Mouse (Mus musculus) gastrocnemius, adult 18-20 months (tissue): ENCODE measurements around the gene Adat1. TPM values are rescaled to one million over a fixed set of nuclear protein-coding genes. Genes with fewer than 3 reads are reported as not detected.

Source experiments
- DNase-seq: peaks from one replicate; pipeline ENCODE4 v3.0.0; 2021; ENCODE audit warnings: low spot score
- total RNA-seq, 2 experiments: library from RNA; stranded (reverse); gene quantifications; 2 replicates each; pipeline ENCODE4 v1.2.3; 2021

Adat1 gene
- total RNA-seq, 2 experiments from 2014 or later = 1.6 to 2.1 TPM

DNA sequence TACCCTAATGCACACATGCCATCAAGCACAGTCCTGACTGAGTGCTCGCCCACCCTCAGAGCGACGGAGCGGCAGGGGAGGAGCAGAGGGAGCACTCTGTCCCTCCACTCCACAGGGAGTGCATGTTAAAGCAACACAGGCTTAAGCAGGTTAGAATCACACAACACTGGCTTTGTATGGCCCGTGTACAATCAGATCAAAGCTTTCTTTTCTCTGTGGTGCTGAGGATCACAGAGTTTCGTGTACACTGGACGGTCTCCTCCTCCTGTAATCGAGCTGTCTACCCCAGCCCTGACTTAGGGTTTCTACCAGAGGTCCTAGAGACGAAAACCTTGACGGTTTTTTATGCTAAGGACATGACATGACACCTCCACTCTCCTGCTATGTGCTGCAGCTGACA lies 23.6 kb downstream of the Adat1 start:
- DNase-seq = no peak

DNA sequence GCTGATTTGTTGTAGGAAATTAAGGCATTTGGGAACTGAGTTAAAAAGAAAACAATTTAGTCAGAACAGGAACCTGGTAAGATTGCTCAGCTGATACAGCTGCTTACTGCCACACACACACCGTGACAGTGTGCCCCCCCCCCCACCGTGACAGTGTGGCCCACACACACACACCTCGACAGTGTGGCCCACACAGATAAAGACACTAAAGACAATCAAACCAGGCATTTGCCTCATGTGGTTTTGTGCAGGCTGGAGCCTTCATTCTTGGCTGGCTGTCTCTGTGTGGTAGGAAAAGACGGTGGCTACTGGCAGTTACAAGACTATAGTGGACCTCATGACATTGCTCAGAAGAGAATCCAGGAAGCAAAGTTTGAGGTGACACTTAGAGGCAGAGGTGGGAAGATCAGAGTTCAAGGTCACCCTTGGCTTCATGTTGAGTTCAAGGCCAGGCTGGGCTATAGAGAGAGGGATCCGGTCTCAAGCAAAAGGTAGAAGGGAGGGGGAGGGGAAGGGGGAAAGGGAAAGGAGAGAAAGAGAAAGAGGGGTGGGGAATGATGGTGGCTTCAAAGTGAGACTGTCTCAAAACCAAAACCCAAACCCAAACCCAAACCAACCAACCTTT lies 24.7 kb downstream of the Adat1 start:
- DNase-seq = no peak

DNA sequence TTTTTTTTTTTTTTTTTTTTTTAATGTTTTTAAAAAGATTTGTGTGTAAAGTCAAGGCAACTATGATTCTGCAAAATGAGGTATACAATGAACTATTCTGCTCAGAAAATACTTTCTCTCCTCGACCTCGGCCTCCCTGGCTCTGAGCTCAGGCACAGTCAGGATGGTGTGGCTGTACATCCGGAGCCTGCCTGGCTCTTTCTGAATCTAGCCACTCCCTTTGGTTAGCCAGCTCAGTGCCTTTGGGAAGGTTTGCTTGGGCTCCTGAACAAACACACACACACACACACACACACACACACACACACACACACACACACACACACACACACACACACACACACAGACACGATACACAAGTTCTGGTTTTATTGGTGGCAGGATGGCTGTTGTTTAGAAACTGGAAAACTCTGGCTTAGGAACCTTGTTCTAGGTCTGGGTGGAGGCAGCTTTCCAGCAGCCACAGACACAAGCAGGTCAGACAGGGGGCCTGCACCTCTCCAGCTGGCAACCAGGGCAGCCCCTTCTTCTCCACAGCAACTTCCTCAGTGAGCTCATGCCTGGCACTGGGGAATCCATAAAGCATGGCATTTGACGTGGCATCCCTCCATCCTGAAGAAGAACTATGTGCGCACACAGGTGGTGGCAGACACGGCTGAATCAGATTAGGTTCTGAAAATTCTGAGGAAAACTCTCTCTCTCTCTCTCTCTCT lies 27.1 kb downstream of the Adat1 start:
- DNase-seq = no peak

DNA sequence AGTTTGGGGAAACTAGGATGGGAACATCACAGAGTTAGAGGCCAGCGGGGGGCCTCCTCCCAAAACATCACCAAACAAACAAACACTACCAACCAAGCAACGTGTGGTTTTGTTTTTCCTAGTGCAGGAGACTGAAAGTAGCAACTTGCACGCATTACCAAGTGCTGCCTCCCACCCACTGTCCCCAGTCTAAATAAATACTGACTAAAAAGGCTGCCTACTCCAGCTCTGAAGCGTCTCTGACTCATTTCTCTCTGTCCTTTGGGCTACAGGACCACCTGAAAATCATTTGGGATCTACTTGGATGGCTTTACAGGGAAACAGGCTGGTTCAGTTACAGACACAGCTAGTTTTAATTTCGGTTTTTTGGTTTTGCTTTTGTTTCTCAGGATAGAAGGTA lies 27.8 kb downstream of the Adat1 start:
- DNase-seq = no peak

DNA sequence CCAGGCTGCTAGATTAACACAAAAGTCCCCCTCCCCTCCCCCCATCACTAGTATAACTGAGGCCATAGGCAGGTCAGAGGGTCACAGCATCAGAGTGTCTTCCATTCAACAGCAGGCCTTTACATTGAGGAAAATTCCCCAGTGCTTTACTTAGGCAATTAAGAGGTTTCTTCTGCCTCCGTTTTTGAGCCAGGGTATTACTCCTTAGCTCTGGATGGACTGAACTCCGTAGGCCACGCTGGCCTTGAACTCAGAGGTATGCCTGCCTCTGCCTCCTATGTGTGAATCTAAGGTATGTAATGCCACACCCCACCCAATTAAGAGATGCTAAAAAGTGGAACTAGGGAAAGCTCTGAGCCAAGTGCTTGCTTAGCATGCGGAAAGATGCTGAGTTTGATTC lies 28.6 kb downstream of the Adat1 start:
- DNase-seq = no peak

DNA sequence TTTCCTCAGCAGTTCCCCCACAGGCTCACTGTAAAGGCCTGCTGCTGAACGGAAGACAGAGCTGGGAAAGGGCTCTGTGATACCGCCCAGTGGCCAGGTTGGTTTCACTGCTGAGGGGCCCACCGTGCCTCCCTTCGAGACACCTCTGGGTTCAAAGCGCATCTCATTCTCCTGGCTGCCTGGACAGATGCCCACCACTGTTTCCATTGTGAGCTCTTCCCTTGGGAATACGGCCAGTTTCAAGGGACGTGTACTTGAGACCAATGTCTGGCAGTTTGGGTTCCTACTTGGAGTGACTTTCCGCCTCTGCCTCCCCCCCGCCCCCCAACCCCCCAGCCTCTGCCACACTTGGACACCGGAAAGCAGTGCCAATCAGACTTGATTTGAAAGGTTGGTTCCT lies 29.0 kb downstream of the Adat1 start:
- no peak for DNase-seq

DNA sequence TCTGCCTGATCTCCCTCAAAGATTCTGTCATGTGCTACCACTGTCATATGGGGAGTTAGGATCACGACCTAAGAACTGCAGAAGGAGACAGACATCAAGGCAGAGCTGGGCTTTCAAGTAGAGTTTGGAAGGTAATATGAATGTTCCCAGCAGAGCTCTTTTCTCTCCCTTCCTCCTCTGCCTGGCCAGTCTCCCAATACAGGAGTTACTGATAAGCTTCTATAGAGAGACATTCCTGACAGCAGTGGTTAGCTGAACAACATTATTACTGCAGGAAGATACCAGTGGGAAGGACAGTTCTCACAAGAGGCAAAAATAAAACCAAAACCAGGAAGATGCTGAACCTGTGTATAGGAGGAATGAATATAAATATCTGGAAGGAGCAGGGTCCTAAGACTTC lies 29.5 kb downstream of the Adat1 start:
- DNase-seq = no peak

DNA sequence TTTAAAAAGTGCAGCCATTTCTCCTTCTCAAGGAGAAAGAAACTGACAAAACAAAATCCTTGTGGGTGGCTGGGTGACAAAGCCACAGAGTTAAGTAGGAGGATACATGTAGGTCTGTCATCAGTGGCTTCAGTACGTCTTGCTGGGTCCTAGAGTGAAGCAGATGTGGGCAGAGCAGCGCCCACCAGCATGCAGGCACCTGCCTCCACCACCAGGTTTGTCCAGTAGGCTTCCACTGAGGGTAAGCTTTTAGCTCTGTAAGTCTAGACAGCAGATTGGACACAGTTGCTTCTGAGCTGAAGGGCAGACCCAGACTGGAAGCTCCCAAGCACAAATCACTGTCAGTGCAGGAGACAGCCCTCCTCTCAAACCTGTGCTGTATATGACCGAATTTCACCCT lies 30.8 kb downstream of the Adat1 start:
- DNase-seq = no peak

DNA sequence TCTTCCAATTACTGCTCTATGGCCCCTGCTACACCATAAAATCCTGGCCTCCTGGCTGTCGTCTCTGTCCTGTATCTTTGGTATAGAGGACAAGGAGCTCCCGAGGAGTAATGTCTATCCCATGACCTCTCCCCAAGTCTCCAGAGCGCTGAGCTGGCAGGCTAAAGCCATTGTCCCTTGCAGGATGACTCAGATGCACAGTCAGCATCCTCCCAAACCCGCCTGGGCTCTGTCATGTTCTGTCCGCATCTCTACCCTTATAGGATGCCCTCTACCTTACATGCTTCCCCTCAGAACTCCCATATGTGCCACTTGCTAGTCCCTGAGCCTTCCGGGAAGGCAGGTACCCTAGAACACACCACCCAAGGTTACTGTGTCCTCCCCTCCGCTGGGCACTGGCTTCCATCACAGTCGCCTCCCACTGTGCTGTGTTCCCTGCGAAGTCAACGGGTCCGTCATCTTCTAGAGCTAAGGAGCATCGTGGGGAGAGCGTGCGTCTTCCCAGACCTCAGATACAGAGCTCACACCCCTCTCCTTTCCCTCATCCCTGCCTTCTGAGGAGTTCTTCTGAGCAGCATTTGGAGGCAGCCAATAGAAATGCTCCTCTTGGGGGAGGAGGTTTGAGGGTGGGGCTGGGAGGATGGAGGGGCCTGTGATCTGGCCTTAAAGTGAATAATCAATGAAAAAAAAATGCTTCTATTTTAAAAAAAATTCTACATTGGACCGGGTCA lies 31.3 kb downstream of the Adat1 start:
- DNase-seq = no peak

DNA sequence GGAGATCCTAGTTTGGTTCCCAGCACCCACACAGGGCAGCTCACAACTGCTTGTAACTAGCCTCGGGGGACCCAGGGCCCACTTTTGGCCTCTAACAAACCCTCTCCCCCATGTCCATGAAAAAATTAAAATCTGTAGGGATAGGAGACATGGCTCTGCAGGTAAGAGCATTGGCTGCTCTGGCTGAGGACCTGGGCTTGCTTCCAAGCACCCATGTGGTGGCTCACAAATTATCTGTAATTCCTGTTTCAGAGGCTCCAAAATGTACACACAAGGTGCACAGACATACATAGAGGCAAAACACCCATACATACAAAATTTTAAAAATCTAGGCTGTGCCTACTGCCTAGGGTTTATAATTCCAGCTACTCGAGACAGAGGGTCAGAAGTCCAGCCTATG lies 34.9 kb downstream of the Adat1 start:
- DNase-seq = no peak

DNA sequence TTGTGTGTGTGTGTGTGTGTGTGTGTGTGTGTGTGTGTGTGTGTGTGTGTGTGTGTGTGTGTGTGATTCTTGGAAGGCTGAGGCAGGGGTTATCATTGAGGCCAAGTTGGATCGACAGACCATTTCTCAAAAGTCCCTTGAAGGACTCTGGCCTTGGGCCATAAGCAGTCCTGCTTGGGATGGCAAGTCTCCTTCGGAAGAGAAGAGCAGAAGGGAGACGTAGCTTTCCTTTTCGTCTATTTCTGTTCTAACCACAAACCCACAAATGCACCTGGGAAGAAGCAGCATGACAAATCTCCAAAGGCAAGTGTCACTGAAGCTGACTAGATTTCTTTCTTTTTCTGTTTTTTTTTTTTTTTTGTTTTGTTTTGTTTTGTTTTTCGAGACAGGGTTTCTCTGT lies 36.2 kb downstream of the Adat1 start:
- DNase-seq = no peak

DNA sequence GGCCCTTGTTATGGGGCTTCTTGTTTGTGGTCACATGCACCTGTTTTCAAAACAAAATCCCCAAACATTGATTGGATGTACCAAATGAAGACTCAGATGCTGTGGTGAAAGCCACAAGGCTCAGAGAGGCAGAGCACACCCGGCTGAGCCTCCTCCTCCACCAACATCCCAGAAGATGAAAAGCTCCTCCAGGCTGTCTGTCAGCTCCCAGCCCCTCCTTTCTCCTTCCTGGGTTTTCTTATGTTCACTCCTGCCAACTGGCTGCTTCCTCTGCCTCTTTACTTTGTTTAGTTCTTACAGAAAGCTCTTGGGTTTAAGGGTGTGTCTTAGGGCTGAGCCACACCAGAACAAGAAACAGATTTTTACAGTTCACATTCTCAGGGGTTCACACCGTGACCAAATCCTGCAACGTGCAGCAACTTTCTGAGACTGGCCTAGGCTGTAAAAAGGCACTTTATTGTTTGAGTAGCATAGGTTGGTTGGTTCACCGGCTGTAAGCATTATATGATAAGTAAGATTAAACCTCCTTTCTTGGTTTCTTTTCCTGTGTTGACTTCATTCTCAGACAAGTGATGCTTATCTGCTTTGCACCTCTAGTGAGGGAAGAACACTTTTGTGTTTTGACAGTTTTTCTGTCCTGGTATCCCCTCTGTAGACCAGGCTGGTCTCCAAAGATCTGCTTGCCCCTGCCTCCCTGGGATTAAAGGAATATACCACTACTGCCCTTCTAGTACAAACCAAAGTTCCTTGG lies 37.1 kb downstream of the Adat1 start:
- DNase-seq = peak; percentile 15

DNA sequence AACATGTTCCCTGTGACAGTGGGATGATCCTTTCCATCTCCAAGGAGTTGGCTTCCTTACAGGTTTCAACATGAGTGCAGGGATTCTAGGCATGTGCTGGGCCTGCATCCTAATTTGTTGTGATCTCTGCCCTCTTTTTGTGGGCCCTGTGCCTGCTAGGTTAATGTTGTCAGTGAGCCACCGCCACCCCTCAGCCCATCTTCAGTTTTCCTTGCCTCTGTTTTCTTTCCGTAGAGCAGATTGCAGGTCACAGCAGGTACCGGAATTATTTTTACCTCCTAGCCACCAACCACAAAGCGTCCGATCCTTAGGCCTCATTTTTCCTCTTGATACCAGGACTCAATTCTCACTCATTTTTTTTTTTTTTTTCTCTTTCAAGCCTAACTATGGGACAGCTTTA lies 40.2 kb downstream of the Adat1 start:
- DNase-seq = no peak

DNA sequence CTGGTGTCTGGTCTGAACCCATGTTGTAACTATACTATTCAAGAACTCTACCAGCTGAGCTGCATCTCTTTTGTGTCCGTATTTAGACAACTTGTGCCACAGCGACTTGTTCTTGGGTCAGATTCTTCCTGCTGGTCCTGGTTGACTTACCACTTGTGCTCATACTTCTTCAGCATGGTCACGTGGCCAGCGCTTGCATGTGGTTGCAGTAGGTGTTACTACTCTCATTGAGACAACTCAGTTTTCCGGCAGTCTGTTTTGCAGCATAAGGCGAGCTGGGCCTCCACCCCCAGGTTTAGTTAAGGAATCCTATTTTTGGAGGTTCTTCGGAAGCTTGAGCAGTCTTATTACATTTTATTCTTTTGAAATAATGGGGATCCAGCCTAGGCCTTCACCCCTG lies 40.8 kb downstream of the Adat1 start:
- DNase-seq = no peak

DNA sequence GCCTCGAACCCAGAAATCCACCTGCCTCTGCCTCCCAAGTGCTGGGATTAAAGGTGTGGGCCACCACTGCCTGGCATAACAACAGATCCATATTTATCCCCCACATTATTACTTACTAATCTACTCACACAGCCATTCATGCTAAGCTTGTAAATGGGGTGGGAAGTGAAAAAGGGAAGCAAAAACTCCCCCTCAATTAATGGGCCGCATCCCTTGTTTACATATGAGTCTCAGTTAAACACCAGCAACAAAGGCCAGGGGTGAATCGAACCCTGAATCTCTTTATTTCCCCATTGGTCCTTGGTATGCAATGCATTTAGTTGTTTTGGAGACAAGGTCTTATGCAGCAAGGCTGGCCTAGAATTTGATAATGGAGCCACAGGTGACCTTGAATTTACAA lies 41.3 kb downstream of the Adat1 start:
- no peak for DNase-seq

DNA sequence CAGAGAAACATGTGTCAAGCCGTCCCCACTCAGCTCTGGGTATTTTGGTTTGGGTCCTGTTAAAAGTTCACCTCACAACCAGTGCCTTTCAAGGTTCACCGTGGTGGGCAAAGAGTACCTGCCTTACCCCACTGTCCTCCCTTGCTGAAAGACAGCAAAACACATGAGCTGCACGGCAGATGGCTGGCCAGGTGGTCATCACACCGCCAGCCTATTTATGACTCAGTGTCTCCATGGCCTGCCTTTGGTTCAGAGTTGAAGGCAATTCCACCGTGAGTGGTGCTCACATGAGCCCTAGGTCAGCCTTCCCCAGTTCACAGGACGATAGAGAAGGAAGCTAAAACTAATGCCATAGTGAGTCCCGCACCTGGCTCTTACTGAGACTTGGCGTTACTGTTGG lies 44.1 kb downstream of the Adat1 start:
- no peak for DNase-seq

DNA sequence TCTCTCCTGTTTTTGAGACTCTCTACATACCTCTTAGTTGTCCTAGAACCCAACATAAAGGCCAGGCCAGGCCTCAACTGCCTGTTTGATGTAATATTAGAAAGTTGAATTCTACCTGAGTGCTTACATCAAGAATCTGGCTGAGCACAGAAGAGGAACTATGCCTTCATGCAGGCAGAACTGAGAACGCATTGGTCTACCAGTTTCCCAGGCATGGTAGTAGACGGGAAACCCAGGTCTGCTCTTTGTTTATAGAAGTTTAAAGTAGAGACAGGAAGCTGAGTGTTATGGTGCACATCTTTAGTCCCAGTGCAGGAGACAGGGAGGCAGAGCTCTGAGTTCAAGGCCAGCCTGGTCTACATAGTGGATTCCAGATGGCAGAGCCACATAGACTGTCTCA lies 45.0 kb downstream of the Adat1 start:
- no peak for DNase-seq

DNA sequence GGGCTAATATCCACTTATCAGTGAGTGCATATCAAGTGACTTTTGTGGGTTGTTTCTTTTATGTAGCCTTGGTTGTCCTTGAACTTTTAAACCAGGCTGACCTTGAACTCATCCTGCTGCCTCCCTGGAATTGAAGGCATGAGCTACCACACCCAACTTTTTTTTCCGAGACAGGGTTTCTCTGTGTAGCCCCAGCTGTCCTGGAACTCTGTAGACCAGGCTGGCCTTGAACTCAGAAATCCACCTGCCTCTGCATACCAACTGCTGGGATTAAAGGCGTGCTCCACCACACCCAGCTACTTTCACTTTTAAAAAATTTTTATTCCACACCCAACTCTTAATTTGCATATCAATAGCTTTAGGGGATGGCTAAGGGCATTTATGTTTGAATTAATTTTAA lies 48.6 kb downstream of the Adat1 start:
- DNase-seq = no peak

DNA sequence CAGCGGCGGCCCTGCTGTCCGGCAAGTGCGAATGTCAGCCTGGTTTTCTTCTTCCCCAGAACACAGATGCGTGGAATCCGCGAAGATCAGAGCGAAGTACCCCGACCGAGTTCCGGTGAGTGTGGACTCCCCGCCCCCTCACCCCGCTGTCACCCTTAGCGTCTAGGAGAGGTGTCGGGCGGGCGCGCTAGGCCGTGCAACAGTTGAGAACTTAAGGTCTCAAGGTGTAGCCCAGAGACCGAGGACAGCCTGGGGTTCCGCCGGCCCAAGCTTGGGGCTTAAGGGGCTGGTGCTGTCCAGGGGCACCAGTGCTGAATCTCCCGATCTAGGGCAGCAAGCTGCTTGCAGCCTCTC lies 51.0 kb downstream of the Adat1 start:
- DNase-seq = peak; percentile 10

DNA sequence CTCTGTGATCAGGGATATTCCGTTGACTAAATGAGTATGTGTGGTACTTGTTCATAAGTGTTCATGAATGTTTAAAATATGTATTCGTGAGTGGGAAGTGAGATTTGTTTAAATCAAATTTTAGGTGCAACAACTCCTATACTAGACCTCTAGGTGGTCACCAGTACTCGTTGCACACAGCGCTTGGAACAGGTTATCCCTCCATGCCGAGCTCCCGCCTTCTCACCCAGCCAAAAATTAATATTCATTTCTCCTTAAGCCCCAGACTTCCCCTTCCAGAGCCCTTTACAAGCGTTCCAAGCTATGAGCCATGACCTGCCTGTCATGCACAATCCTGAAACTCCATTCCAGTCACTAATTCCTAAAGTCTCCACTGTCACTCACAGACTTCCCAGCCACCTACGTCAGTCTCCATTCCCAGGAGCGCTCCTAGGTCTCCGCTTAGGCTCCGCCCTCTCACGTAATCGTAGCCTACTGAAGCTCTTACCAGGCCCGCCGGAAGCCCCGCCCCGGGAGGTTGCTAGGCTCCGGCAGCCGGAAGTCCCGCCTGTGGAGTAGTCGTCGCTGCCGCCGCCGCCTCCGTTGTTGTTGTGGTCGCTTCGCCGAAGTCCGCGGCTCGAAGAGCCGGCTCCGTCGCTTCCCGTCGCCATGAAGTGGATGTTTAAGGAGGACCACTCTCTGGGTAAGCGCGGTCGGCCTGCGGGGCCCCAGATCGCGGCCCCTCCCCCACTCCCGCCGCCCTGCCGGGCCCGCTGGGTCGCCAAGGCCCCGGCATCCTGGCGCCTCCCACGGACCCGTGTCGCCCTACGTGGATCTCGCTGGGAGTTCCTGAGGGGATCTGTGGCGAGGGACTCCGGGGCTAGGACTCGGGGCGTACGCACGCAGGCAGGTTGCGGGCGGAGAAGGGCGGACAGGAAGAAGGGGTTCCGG lies 51.7 kb downstream of the Adat1 start, which contains the start of gene Gabarapl2:
TSS of gene Gabarapl2 (plus strand) at position 533 of the 930 bp plus-strand sequence.
- DNase-seq = peak; percentile 97

DNA sequence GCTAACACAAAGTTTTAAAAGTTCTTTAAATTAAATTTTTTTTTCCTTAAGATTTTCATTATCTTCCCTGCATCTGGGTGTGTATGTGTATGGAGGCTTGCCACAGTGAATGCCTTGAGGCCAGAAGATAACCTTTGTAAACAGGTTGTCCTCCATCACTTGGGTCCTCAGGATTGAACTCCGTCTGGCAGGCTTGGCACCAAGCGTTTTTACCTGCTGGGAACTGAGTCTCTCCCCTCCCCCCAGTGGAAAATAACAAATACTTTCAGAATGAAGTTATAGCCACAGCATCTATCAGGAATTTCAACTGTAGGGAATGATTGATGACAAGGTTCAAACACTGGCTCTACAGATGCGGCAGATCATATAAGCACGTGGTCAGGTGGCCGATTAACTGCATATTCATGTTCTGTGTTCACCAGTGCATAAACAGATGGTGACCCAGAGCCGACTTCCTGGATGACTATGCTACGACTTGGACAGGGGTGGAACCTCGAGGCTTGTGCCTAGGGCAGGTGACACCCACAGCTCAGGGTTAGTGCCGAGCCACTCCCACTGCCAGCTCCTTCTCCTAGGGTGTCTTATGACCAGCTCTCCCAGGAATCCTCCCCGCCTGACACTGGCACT lies 52.5 kb downstream of the Adat1 start:
- peak; percentile 52 for DNase-seq
